Mouse (Mus musculus) macrophage (primary cell): Measurements from ENCODE around the gene Fem1b. TPM values are rescaled to one million over a fixed set of nuclear protein-coding genes. Genes with fewer than 3 reads are reported as not detected.
A peak's percentile ranks its signal among the peaks of the same experiment; 100 is the strongest.
"Not testable (repeated sequence)": the region's sequence is repeated elsewhere in the genome, so short reads cannot be mapped to it uniquely, and the experiment has no call there.

Experiments
- H3K27ac ChIP-seq: fragments of 350-480 bp; formaldehyde crosslinking; 2 replicates; pipeline ENCODE4 v1.9.0; 2021
- H3K36me3 ChIP-seq: fragments of 350-480 bp; formaldehyde crosslinking; 2 replicates; pipeline ENCODE4 v1.9.0; 2021; ENCODE audit errors: inconsistent target
- H3K4me3 ChIP-seq: fragments of 350-480 bp; formaldehyde crosslinking; 2 replicates; pipeline ENCODE4 v1.9.0; 2021; ENCODE audit errors: inconsistent target
- H3K79me2 ChIP-seq: fragments of 350-480 bp; formaldehyde crosslinking; 2 replicates; pipeline ENCODE4 v1.9.0; 2021; ENCODE audit errors: inconsistent target
- WGBS: methylation state at CpG from one replicate; pipeline ENCODE4 v1.1.7; 2026; ENCODE audit warnings: inconsistent platforms; ENCODE audit not compliant: missing documents; 5-methylcytosine and 5-hydroxymethylcytosine counted together
- polyA plus RNA-seq: library from polyadenylated mRNA; stranded (reverse); fragments of 250-400 nt; gene quantifications from 3 replicates; pipeline ENCODE4 v1.2.4, GENCODE M21; 2018; ENCODE audit warnings: inconsistent platforms
- total RNA-seq, 78 experiments: library from RNA; depleted of rRNA; stranded (reverse); fragments of 250-400 nt; gene quantifications; 1 replicate in 9 of 78; 2 replicates in 24 of 78; 3 replicates in 43 of 78; 4 replicates in 2 of 78; pipeline ENCODE4 v1.2.4; 2018; ENCODE audit warnings: inconsistent platforms in 56 of 78

Gene Fem1b
- total RNA-seq (2018; cell fraction: chromatin; rRNA removed), result 100 to 1,000 TPM in 6 of 26 experiments, 10 to 100 TPM in 20; 28.9 to 182 (median 61.6) TPM
- 100 to 1,000 TPM in 2 of 26 experiments, 10 to 100 TPM in 24; 28.1 to 118 (median 59.6) TPM for total RNA-seq (2018; cell fraction: cytosol; rRNA removed)
- total RNA-seq (2018; cell fraction: nucleus; rRNA removed), result 100 to 1,000 TPM in 5 of 26 experiments, 10 to 100 TPM in 21; 34.8 to 127 (median 71.2) TPM
- 38.2 to 44.0 TPM (median 38.7 TPM) in 3 replicates for polyA plus RNA-seq

- Histone ChIP-seq H3K36me3 (no peaks in the 10 kb centered on the region), H3K4me3 (peak within 1 kb of the TSS; percentile 97), H3K27ac (peak within 1 kb of the TSS; percentile 99), H3K79me2 (peaks cover 46% of the 10 kb centered on the region)
- WGBS, result under 1% methylated on average over 66 of the region's 68 CpGs
These were observed at the start of gene Fem1b for GRCm38 (mm10) chr9:62811516-62812121. Gene Fem1b (minus strand): TSS chr9:62811934.

GRCm38 (mm10) chr9:62860866-62861265 lies 49.1 kb upstream of the Fem1b start:
- H3K36me3 ChIP-seq, result no peaks in the 10 kb centered on the region
- 90% methylated on average over 4 of the region's 4 CpGs for WGBS

GRCm38 (mm10) chr9:62860102-62860501 lies 48.4 kb upstream of the Fem1b start:
- H3K36me3 ChIP-seq, H3K27ac ChIP-seq, H3K4me3 ChIP-seq, H3K79me2 ChIP-seq: not testable (repeated sequence)
- 94% methylated on average over 6 of the region's 7 CpGs for WGBS

More at GRCm38 (mm10) chr9:62860866-62861265, 49.1 kb upstream of the Fem1b start:
- no peaks in the 10 kb centered on the region for H3K79me2 ChIP-seq
- no peak overlapping the region for H3K27ac ChIP-seq
- no peak overlapping the region for H3K4me3 ChIP-seq

- WGBS, result 79% methylated on average over 8 of the region's 8 CpGs
- no peaks in the 10 kb centered on the region for H3K36me3 ChIP-seq
- H3K27ac ChIP-seq, result no peak overlapping the region
- no peak overlapping the region for H3K4me3 ChIP-seq
- no peaks in the 10 kb centered on the region for H3K79me2 ChIP-seq
These were observed 46.7 kb upstream of the Fem1b start for GRCm38 (mm10) chr9:62858266-62859019.

- Histone ChIP-seq H3K4me3 (no peak within 1 kb of the TSS), H3K27ac (peak within 1 kb of the TSS; percentile 29), H3K79me2 (no peaks in the 10 kb centered on the region), H3K36me3 (no peaks in the 10 kb centered on the region)
- 30% methylated on average over 12 of the region's 20 CpGs for WGBS
These were observed 46.1 kb upstream of the Fem1b start, which contains the start of gene Calml4 for GRCm38 (mm10) chr9:62857719-62858261. Gene Calml4 (plus strand): TSS chr9:62858080.

GRCm38 (mm10) chr9:62857216-62857615 lies 45.5 kb upstream of the Fem1b start:
- Histone ChIP-seq H3K4me3 (no peak overlapping the region), H3K27ac (peak overlapping the region; percentile 29), H3K79me2 (no peaks in the 10 kb centered on the region), H3K36me3 (no peaks in the 10 kb centered on the region)
- 11% methylated on average over 7 of the region's 9 CpGs for WGBS

GRCm38 (mm10) chr9:62854483-62854882 lies 42.7 kb upstream of the Fem1b start:
- Histone ChIP-seq H3K79me2 (no peaks in the 10 kb centered on the region), H3K4me3 (no peak overlapping the region), H3K27ac (no peak overlapping the region), H3K36me3 (peaks cover 24% of the 10 kb centered on the region; the same call in 1 of the 2 replicates)
- 49% methylated on average over 4 of the region's 4 CpGs for WGBS

- no peak overlapping the region for H3K4me3 ChIP-seq
- H3K79me2 ChIP-seq, result no peaks in the 10 kb centered on the region
- H3K27ac ChIP-seq, result no peak overlapping the region
- 96% methylated on average over 2 of the region's 2 CpGs for WGBS
- peaks cover 41% of the 10 kb centered on the region; the same call in 1 of the 2 replicates for H3K36me3 ChIP-seq
These were observed 39.8 kb upstream of the Fem1b start for GRCm38 (mm10) chr9:62851571-62851970.

GRCm38 (mm10) chr9:62848641-62849040 lies 36.9 kb upstream of the Fem1b start:
- WGBS, result 83% methylated on average over 3 of the region's 3 CpGs
- Histone ChIP-seq H3K4me3 (no peak overlapping the region), H3K27ac (no peak overlapping the region), H3K79me2 (no peaks in the 10 kb centered on the region), H3K36me3 (peaks cover 53% of the 10 kb centered on the region; the same call in 1 of the 2 replicates)

- Histone ChIP-seq H3K36me3 (peaks cover 53% of the 10 kb centered on the region; the same call in 1 of the 2 replicates), H3K79me2 (no peaks in the 10 kb centered on the region), H3K4me3 (no peak overlapping the region), H3K27ac (no peak overlapping the region)
- WGBS, result 4% methylated on average over 3 of the region's 3 CpGs
These were observed 36.0 kb upstream of the Fem1b start for GRCm38 (mm10) chr9:62847694-62848093.

- Histone ChIP-seq H3K4me3 (no peak overlapping the region), H3K79me2 (peaks cover 7% of the 10 kb centered on the region; the same call in 1 of the 2 replicates), H3K27ac (no peak overlapping the region), H3K36me3 (peaks cover 29% of the 10 kb centered on the region; the same call in 1 of the 2 replicates)
- 93% methylated on average over 5 of the region's 5 CpGs for WGBS
These were observed 32.7 kb upstream of the Fem1b start for GRCm38 (mm10) chr9:62844461-62844860.

- Histone ChIP-seq H3K27ac (no peak overlapping the region), H3K79me2 (peaks cover 10% of the 10 kb centered on the region; the same call in 1 of the 2 replicates), H3K4me3 (no peak overlapping the region), H3K36me3 (peaks cover 20% of the 10 kb centered on the region; the same call in 1 of the 2 replicates)
- WGBS, result 95% methylated on average over 8 of the region's 10 CpGs
These were observed 31.8 kb upstream of the Fem1b start for GRCm38 (mm10) chr9:62843356-62844024.

GRCm38 (mm10) chr9:62839172-62839770 lies 27.5 kb upstream of the Fem1b start:
- peak overlapping the region; percentile 80 for H3K4me3 ChIP-seq
- WGBS, result 9% methylated on average over 14 of the region's 14 CpGs
- H3K36me3 ChIP-seq, result no peaks in the 10 kb centered on the region
- H3K27ac ChIP-seq, result peak overlapping the region; percentile 73
- peaks cover 10% of the 10 kb centered on the region; the same call in 1 of the 2 replicates for H3K79me2 ChIP-seq
